Mouse (Mus musculus): ENCODE measurements around the gene Klk1b26. TPM values are rescaled to one million over a fixed set of nuclear protein-coding genes. Genes with fewer than 3 reads are reported as not detected.
"Not testable (repeated sequence)": the region's sequence is repeated elsewhere in the genome, so short reads cannot be mapped to it uniquely, and the experiment has no call there.

Gene Klk1b26
- total and polyA plus RNA-seq, 2 experiments = not detected

GRCm38 (mm10) chr7:44004847-44005246 lies 7.1 kb upstream of the Klk1b26 start:
- H3K4me3 ChIP-seq (ENCODE audit: insufficient read depth, low read depth, low read length) = no peak overlapping the region
- H3K4me1 ChIP-seq (ENCODE audit: control insufficient read depth, insufficient read depth, low read length) = no peaks in the 10 kb centered on the region
- no peaks in the 10 kb centered on the region for H3K79me2 ChIP-seq (ENCODE audit: control insufficient read depth, insufficient read depth, low read length)
- H3K27me3 ChIP-seq (ENCODE audit: control insufficient read depth, insufficient read depth, low read length) = no peaks in the 10 kb centered on the region
- TF ChIP-seq POLR2A (IDR thresholded peaks at IDR 0.05; ENCODE audit: extremely low read depth, insufficient read depth, low read length) = no peak
- TF ChIP-seq CTCF (IDR thresholded peaks at IDR 0.05; ENCODE audit: low read depth, low read length) = no peak
- no peak overlapping the region for H3K27ac ChIP-seq (replicated peaks; ENCODE audit: insufficient read depth, low read depth, low read length)
- no peak for DNase-seq (ENCODE audit: extremely low read depth, low read depth, low spot score)
- H3K9ac ChIP-seq (ENCODE audit: low read depth, low read length) = no peak overlapping the region
- H3K36me3 ChIP-seq (ENCODE audit: control insufficient read depth, insufficient read depth, low read length) = no peaks in the 10 kb centered on the region

- H3K79me2 ChIP-seq (ENCODE audit: control insufficient read depth, insufficient read depth, low read length); H3K9ac ChIP-seq (ENCODE audit: low read depth, low read length); H3K4me1 ChIP-seq (ENCODE audit: control insufficient read depth, insufficient read depth, low read length); H3K27me3 ChIP-seq (ENCODE audit: control insufficient read depth, insufficient read depth, low read length); H3K4me3 ChIP-seq (ENCODE audit: insufficient read depth, low read depth, low read length); DNase-seq (ENCODE audit: extremely low read depth, low read depth, low spot score); H3K27ac ChIP-seq (replicated peaks; ENCODE audit: insufficient read depth, low read depth, low read length); H3K36me3 ChIP-seq (ENCODE audit: control insufficient read depth, insufficient read depth, low read length): not testable (repeated sequence)
- WGBS = 77% methylated on average over 6 of the region's 6 CpGs
Measured at GRCm38 (mm10) chr7:44014666-44015065, 2.7 kb downstream of the Klk1b26 start.

- no peaks in the 10 kb centered on the region for H3K36me3 ChIP-seq (ENCODE audit: control insufficient read depth, insufficient read depth, low read length)
- DNase-seq (ENCODE audit: extremely low read depth, low read depth, low spot score) = no peak
- H3K79me2 ChIP-seq (ENCODE audit: control insufficient read depth, insufficient read depth, low read length) = no peaks in the 10 kb centered on the region
- no peaks in the 10 kb centered on the region for H3K27me3 ChIP-seq (ENCODE audit: control insufficient read depth, insufficient read depth, low read length)
- TF ChIP-seq POLR2A (IDR thresholded peaks at IDR 0.05; ENCODE audit: extremely low read depth, insufficient read depth, low read length) = no peak
- TF ChIP-seq CTCF (IDR thresholded peaks at IDR 0.05; ENCODE audit: low read depth, low read length) = no peak
- H3K27ac ChIP-seq (replicated peaks; ENCODE audit: insufficient read depth, low read depth, low read length) = no peak overlapping the region
- no peak overlapping the region for H3K9ac ChIP-seq (ENCODE audit: low read depth, low read length)
- no peaks in the 10 kb centered on the region for H3K4me1 ChIP-seq (ENCODE audit: control insufficient read depth, insufficient read depth, low read length)
- WGBS = 78% methylated on average over 5 of the region's 5 CpGs
- no peak overlapping the region for H3K4me3 ChIP-seq (ENCODE audit: insufficient read depth, low read depth, low read length)
Measured at GRCm38 (mm10) chr7:44015071-44015470, 3.1 kb downstream of the Klk1b26 start.

GRCm38 (mm10) chr7:44051990-44052389 lies 40.0 kb downstream of the Klk1b26 start, which contains the start of gene Klk1b27:
Gene Klk1b27, plus strand, starts transcription at chr7:44052290.
- not testable (repeated sequence) for H3K27me3 ChIP-seq (ENCODE audit: control insufficient read depth, insufficient read depth, low read length); H3K27ac ChIP-seq (replicated peaks; ENCODE audit: insufficient read depth, low read depth, low read length); H3K79me2 ChIP-seq (ENCODE audit: control insufficient read depth, insufficient read depth, low read length); H3K9ac ChIP-seq (ENCODE audit: low read depth, low read length); DNase-seq (ENCODE audit: extremely low read depth, low read depth, low spot score); H3K4me3 ChIP-seq (ENCODE audit: insufficient read depth, low read depth, low read length); H3K36me3 ChIP-seq (ENCODE audit: control insufficient read depth, insufficient read depth, low read length); H3K4me1 ChIP-seq (ENCODE audit: control insufficient read depth, insufficient read depth, low read length)
- WGBS = 73% methylated on average over 3 of the region's 3 CpGs

Other genes with a start within 250 kb of the Klk1b26 start
- gene Klk12, start 243.3 kb upstream of the Klk1b26 start, total RNA-seq (2014; rRNA removed) = not detected in 2 replicates
- gene Klk12, start 243.3 kb upstream of the Klk1b26 start, polyA plus RNA-seq (2012; rRNA removed) = not detected in 2 replicates
- gene Klk11, start 237.6 kb upstream of the Klk1b26 start, total RNA-seq (2014; rRNA removed) = not detected in 2 replicates
- gene Klk11, start 237.6 kb upstream of the Klk1b26 start, polyA plus RNA-seq (2012; rRNA removed) = not detected in 2 replicates
- not detected in 2 replicates for gene Klk10, start 231.1 kb upstream of the Klk1b26 start, total RNA-seq (2014; rRNA removed)
- gene Klk10, start 231.1 kb upstream of the Klk1b26 start, polyA plus RNA-seq (2012; rRNA removed) = not detected in 2 replicates
- not detected in 2 replicates for gene Klk9, start 220.3 kb upstream of the Klk1b26 start, total RNA-seq (2014; rRNA removed)
- not detected in 2 replicates for gene Klk9, start 220.3 kb upstream of the Klk1b26 start, polyA plus RNA-seq (2012; rRNA removed)
- gene Klk8, start 214.6 kb upstream of the Klk1b26 start, total RNA-seq (2014; rRNA removed) = 0.65 and 1.1 TPM in 2 replicates
- 0.31 TPM in 1 of 2 replicates, not detected in the other for gene Klk8, start 214.6 kb upstream of the Klk1b26 start, polyA plus RNA-seq (2012; rRNA removed)
- not detected in 2 replicates for gene Klk7, start 200.9 kb upstream of the Klk1b26 start, total RNA-seq (2014; rRNA removed)
- gene Klk7, start 200.9 kb upstream of the Klk1b26 start, polyA plus RNA-seq (2012; rRNA removed) = not detected in 2 replicates
- not detected in 2 replicates for gene Klk6, start 187.7 kb upstream of the Klk1b26 start, total RNA-seq (2014; rRNA removed)
- not detected in 2 replicates for gene Klk6, start 187.7 kb upstream of the Klk1b26 start, polyA plus RNA-seq (2012; rRNA removed)
- gene Klk5, start 170.2 kb upstream of the Klk1b26 start, total RNA-seq (2014; rRNA removed) = not detected in 2 replicates
- not detected in 2 replicates for gene Klk5, start 170.2 kb upstream of the Klk1b26 start, polyA plus RNA-seq (2012; rRNA removed)
- not detected in 2 replicates for gene Klk4, start 131.0 kb upstream of the Klk1b26 start, total RNA-seq (2014; rRNA removed)
- gene Klk4, start 131.0 kb upstream of the Klk1b26 start, polyA plus RNA-seq (2012; rRNA removed) = not detected in 2 replicates
- gene Klk15, start 78.4 kb upstream of the Klk1b26 start, total RNA-seq (2014; rRNA removed) = not detected in 2 replicates
- not detected in 2 replicates for gene Klk15, start 78.4 kb upstream of the Klk1b26 start, polyA plus RNA-seq (2012; rRNA removed)
- gene Klk1b8, start 61.5 kb upstream of the Klk1b26 start, total RNA-seq (2014; rRNA removed) = not detected in 2 replicates
- gene Klk1b8, start 61.5 kb upstream of the Klk1b26 start, polyA plus RNA-seq (2012; rRNA removed) = not detected in 2 replicates
- not detected in 2 replicates for gene Klk1b1, start 45.4 kb upstream of the Klk1b26 start, total RNA-seq (2014; rRNA removed)
- gene Klk1b1, start 45.4 kb upstream of the Klk1b26 start, polyA plus RNA-seq (2012; rRNA removed) = not detected in 2 replicates
- not detected in 2 replicates for gene Klk1b9, start 36.1 kb upstream of the Klk1b26 start, total RNA-seq (2014; rRNA removed)
- gene Klk1b9, start 36.1 kb upstream of the Klk1b26 start, polyA plus RNA-seq (2012; rRNA removed) = not detected in 2 replicates
- not detected in 2 replicates for gene Klk1b11, start 16.3 kb upstream of the Klk1b26 start, total RNA-seq (2014; rRNA removed)
- gene Klk1b11, start 16.3 kb upstream of the Klk1b26 start, polyA plus RNA-seq (2012; rRNA removed) = not detected in 2 replicates
- not detected in 2 replicates for gene Klk1b27, start 40.1 kb downstream of the Klk1b26 start, total RNA-seq (2014; rRNA removed)
- 0.10 TPM in 1 of 2 replicates, not detected in the other for gene Klk1b27, start 40.1 kb downstream of the Klk1b26 start, polyA plus RNA-seq (2012; rRNA removed)
- not detected in 2 replicates for gene Klk1b21, start 90.2 kb downstream of the Klk1b26 start, total RNA-seq (2014; rRNA removed)
- gene Klk1b21, start 90.2 kb downstream of the Klk1b26 start, polyA plus RNA-seq (2012; rRNA removed) = not detected in 2 replicates
- gene Klk1b22, start 100.5 kb downstream of the Klk1b26 start, total RNA-seq (2014; rRNA removed) = not detected in 2 replicates
- gene Klk1b22, start 100.5 kb downstream of the Klk1b26 start, polyA plus RNA-seq (2012; rRNA removed) = 0.51 TPM in 1 of 2 replicates, not detected in the other
- gene Klk1b16, start 124.6 kb downstream of the Klk1b26 start, total RNA-seq (2014; rRNA removed) = not detected in 2 replicates
- not detected in 2 replicates for gene Klk1b16, start 124.6 kb downstream of the Klk1b26 start, polyA plus RNA-seq (2012; rRNA removed)
- not detected in 2 replicates for gene Klk1b24, start 176.1 kb downstream of the Klk1b26 start, total RNA-seq (2014; rRNA removed)
- not detected in 2 replicates for gene Klk1b24, start 176.1 kb downstream of the Klk1b26 start, polyA plus RNA-seq (2012; rRNA removed)
- not detected in 2 replicates for gene Klk1b3, start 186.0 kb downstream of the Klk1b26 start, total RNA-seq (2014; rRNA removed)
- gene Klk1b3, start 186.0 kb downstream of the Klk1b26 start, polyA plus RNA-seq (2012; rRNA removed) = not detected in 2 replicates
- 2.0 and 2.6 TPM in 2 replicates for gene Klk1b4, start 195.3 kb downstream of the Klk1b26 start, total RNA-seq (2014; rRNA removed)
- gene Klk1b4, start 195.3 kb downstream of the Klk1b26 start, polyA plus RNA-seq (2012; rRNA removed) = 4.5 and 7.4 TPM in 2 replicates
- gene Klk1b5, start 203.8 kb downstream of the Klk1b26 start, total RNA-seq (2014; rRNA removed) = 0.28 TPM in 1 of 2 replicates, not detected in the other
- not detected in 2 replicates for gene Klk1b5, start 203.8 kb downstream of the Klk1b26 start, polyA plus RNA-seq (2012; rRNA removed)
- gene Klk1, start 213.2 kb downstream of the Klk1b26 start, total RNA-seq (2014; rRNA removed) = 2.2 and 11.1 TPM in 2 replicates
- gene Klk1, start 213.2 kb downstream of the Klk1b26 start, polyA plus RNA-seq (2012; rRNA removed) = 0.57 and 1.9 TPM in 2 replicates
- gene Gm36864, start 224.0 kb downstream of the Klk1b26 start, total RNA-seq (2014; rRNA removed) = not detected in 2 replicates
- not detected in 2 replicates for gene Gm36864, start 224.0 kb downstream of the Klk1b26 start, polyA plus RNA-seq (2012; rRNA removed)
- gene 1700028J19Rik, start 234.5 kb downstream of the Klk1b26 start, total RNA-seq (2014; rRNA removed) = 0.18 and 0.20 TPM in 2 replicates
- 0.77 and 1.4 TPM in 2 replicates for gene 1700028J19Rik, start 234.5 kb downstream of the Klk1b26 start, polyA plus RNA-seq (2012; rRNA removed)
- gene 2410002F23Rik, start 234.6 kb downstream of the Klk1b26 start, total RNA-seq (2014; rRNA removed) = 6.1 and 7.2 TPM in 2 replicates
- 14.3 and 30.1 TPM in 2 replicates for gene 2410002F23Rik, start 234.6 kb downstream of the Klk1b26 start, polyA plus RNA-seq (2012; rRNA removed)
- not detected in 2 replicates for gene Acp4, start 245.2 kb downstream of the Klk1b26 start, total RNA-seq (2014; rRNA removed)
- gene Acp4, start 245.2 kb downstream of the Klk1b26 start, polyA plus RNA-seq (2012; rRNA removed) = not detected in 2 replicates
- not detected in 2 replicates for gene Gm15517, start 249.3 kb downstream of the Klk1b26 start, total RNA-seq (2014; rRNA removed)
- gene Gm15517, start 249.3 kb downstream of the Klk1b26 start, polyA plus RNA-seq (2012; rRNA removed) = not detected in 2 replicates

All from liver, adult 2 months (tissue).